Comparison of ENCODE assay signal across 7 mouse cellular contexts in genomic region chr6:81817050-81817827, GRCm38 (mm10).
DNase-seq lines count a peak whose midpoint lies in the region; ATAC-seq and TF ChIP-seq lines count a peak whose summit lies in the region.

No protein-coding gene starts in this region.

- peaks cover 0 to 2% of the 10 kb centered on the region in 2 experiments for H3K36me3 ChIP-seq in CH12.LX (replicated peaks in 1 of 2; ENCODE audit: control insufficient read depth in 1 of 2, insufficient read depth in 1 of 2, low read length in 1 of 2)
- H3K36me3 ChIP-seq in stomach, postnatal 0 days (ENCODE audit: control insufficient read depth, insufficient read depth, low read length), result no peaks in the 10 kb centered on the region

- no peak overlapping the region for H3K9ac ChIP-seq in CH12.LX (ENCODE audit: insufficient read depth, low read depth)
- H3K9ac ChIP-seq in stomach, postnatal 0 days (ENCODE audit: low read length), result no peak overlapping the region

- H3K4me2 ChIP-seq in CH12.LX (ENCODE audit: insufficient read depth, low read depth, poor library complexity, severe bottlenecking), result no peak overlapping the region
- no peak overlapping the region for H3K4me2 ChIP-seq in stomach, postnatal 0 days (replicated peaks; ENCODE audit: low read depth)

- in situ Hi-C loops in CH12.LX (cut with MboI; ENCODE audit: low pct_ligation_motif_present, low pct_unique_long_range_greater_than_20kb, low sequenced_read_pairs), result no loop called here

- 72% methylated on average over 9 of the region's 9 CpGs for WGBS in stomach, postnatal 0 days

- no peaks in the 10 kb centered on the region for H3K79me2 ChIP-seq in CH12.LX (replicated peaks; ENCODE audit: control insufficient read depth, extremely low read depth, insufficient read depth, poor library complexity, severe bottlenecking)

- no peak for TF ChIP-seq EP300 in CH12.LX (IDR thresholded peaks at IDR 0.05; ENCODE audit: low read length)
- no peak for TF ChIP-seq EP300 in stomach, postnatal 0 days (optimal IDR thresholded peaks at IDR 0.05)

- no peak for TF ChIP-seq POLR2A in CH12.LX (IDR thresholded peaks at IDR 0.05; ENCODE audit: low read depth, low read length)

- no peak overlapping the region for H3K4me3 ChIP-seq in CH12.LX (replicated peaks in 1 of 3; ENCODE audit: low read depth in 2 of 3, low read length in 2 of 3, poor library complexity in 1 of 3)
- H3K4me3 ChIP-seq in stomach, postnatal 0 days (ENCODE audit: low read depth, low read length), result no peak overlapping the region

- TF ChIP-seq RAD21 in CH12.LX (IDR thresholded peaks at IDR 0.05; ENCODE audit: low read depth, low read length), result peak; percentile 54

- peak; percentile 64 for ATAC-seq in frontal cortex, adult (ENCODE audit: low TSS enrichment)
- ATAC-seq in megakaryocyte progenitor cell, adult 5-6 weeks (replicated peaks; ENCODE audit: poor library complexity), result peak; percentile 81
- no peak for ATAC-seq in stomach, postnatal 0 days (ENCODE audit: low FRiP score, low TSS enrichment)

- H3K27ac ChIP-seq in CH12.LX (ENCODE audit: insufficient read depth, low read depth), result no peak overlapping the region
- H3K27ac ChIP-seq in stomach, postnatal 0 days (replicated peaks), result no peak overlapping the region

- peaks cover 0 to 4% of the 10 kb centered on the region in 2 experiments; a peak in 1 of 4 replicates for H3K4me1 ChIP-seq in CH12.LX (ENCODE audit: control insufficient read depth in 1 of 2, insufficient read depth in 2 of 2)
- no peaks in the 10 kb centered on the region for H3K4me1 ChIP-seq in stomach, postnatal 0 days (replicated peaks; ENCODE audit: control insufficient read depth, insufficient read depth)

- dilution Hi-C loops in CH12.LX (cut with MboI; ENCODE audit: extremely low pct_ligation_motif_present, extremely low pct_unique_long_range_greater_than_20kb, low sequenced_read_pairs), result no loop called here

- TF ChIP-seq CTCF in CH12.LX (conservative IDR thresholded peaks at IDR 0.05 in 1 of 2, IDR thresholded peaks at IDR 0.05 in 1 of 2; ENCODE audit: low read depth in 2 of 2, low read length in 2 of 2), result peak in 1 of 2 experiments; percentile 49; a peak in 2 of 4 replicates
- peak; percentile 84 for TF ChIP-seq CTCF in stomach, postnatal 0 days (IDR thresholded peaks at IDR 0.05; ENCODE audit: low read depth)

- H3K9me3 ChIP-seq in CH12.LX (replicated peaks; ENCODE audit: low read length), result peaks cover 72% of the 10 kb centered on the region
- no peaks in the 10 kb centered on the region for H3K9me3 ChIP-seq in stomach, postnatal 0 days (ENCODE audit: control insufficient read depth, low read length)

- DNase-seq in 3134 (ENCODE audit: extremely low read depth, insufficient read length, low spot score) (peak; percentile 6), CH12.LX (ENCODE audit: extremely low read depth) (peak; percentile 6)
- DNase-seq in cerebellum, adult 18-20 months, result peak; percentile 36 to 69
- peak; percentile 67 to 85 for DNase-seq in layer of hippocampus, adult 8-10 months (ENCODE audit: low spot score in 2 of 2)
- DNase-seq in stomach, postnatal 0 days (ENCODE audit: low spot score), result peak; percentile 42

- H3K27me3 ChIP-seq in CH12.LX (replicated peaks), result no peaks in the 10 kb centered on the region
- no peaks in the 10 kb centered on the region for H3K27me3 ChIP-seq in stomach, postnatal 0 days (ENCODE audit: control insufficient read depth, insufficient read depth, low read length)

TF ChIP-seq in CH12.LX, 34 proteins besides CTCF, POLR2A, EP300 and RAD21:
- TF ChIP-seq ZC3H11A (IDR thresholded peaks at IDR 0.05; ENCODE audit: low read depth, low read length) (no peak), SMC3 (IDR thresholded peaks at IDR 0.05; ENCODE audit: low read depth, low read length) (peak; percentile 14; the same call in 1 of the 2 replicates)

Comparison
In these comparisons a context has a peak if more than half of its experiments do, and no peak if none do; other contexts are left out.
1. DNase-seq: peak in every context shown above with its lines; median percentile 76 in layer of hippocampus, adult 8-10 months; 52 in cerebellum, adult 18-20 months; 42 in stomach, postnatal 0 days; 6 in 3134; 6 in CH12.LX.